8 mouse cellular contexts compared by ENCODE assay signal in the genomic region with DNA sequence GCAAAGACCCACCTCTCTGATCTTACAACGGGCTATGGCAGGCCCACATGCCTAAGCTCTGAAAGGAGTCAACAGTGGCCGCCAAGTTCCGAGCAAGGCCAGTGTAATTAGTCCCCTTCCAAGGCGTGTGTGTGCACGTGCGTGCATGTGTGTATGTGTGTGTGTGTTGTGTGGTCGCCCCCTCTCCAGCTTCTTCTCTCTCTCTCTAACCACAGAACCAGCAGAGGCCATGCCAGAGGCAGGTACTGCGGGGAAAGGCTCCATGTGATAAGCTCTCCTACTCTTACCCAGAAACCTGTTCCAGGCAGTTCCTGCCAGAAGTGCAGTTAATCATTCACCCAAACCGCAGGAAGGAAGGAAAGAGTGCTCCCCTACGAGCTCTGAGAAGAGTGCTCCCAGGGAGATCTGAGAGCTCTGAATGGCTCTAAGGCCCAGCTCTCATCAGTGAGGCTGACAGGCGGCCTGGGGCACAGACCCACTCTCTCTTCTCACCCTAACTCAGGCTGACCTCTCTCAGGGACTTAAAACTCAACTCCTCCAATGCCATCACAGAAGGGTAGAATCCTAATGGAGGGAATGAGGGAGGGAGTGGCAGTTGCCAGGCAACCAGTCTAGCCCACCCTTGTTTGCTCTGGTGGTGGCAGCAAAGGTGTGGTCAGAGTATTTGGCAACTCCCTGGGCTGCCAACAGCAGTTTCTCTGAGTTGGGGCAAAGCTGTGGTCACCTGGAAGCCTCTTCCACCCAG. TPM values are rescaled to one million over a fixed set of nuclear protein-coding genes. Genes with fewer than 3 reads are reported as not detected.
DNase-seq lines count a peak whose midpoint lies in the region; ATAC-seq and TF ChIP-seq lines count a peak whose summit lies in the region.

TSS of gene Smim6 (plus strand) at position 386 of the 745 bp plus-strand sequence.

- no peaks in the 10 kb centered on the region for H3K9me3 ChIP-seq in heart, embryonic 16.5 days (replicated peaks; ENCODE audit: control insufficient read depth, low read length)
- H3K9me3 ChIP-seq in erythroblast, embryonic 14.5 days (ENCODE audit: control insufficient read depth, low read length): 0 out of 2 replicates have a peak, but pooled peaks cover 2% of the 10 kb centered on the region
- no peaks in the 10 kb centered on the region for H3K9me3 ChIP-seq in limb, embryonic 14.5 days (ENCODE audit: control insufficient read depth, low read length)

- no peak within 1 kb of the TSS for H3K4me2 ChIP-seq in heart, embryonic 16.5 days (ENCODE audit: low read depth, low read length)
- no peak within 1 kb of the TSS for H3K4me2 ChIP-seq in limb, embryonic 14.5 days (replicated peaks; ENCODE audit: low read depth, low read length, severe bottlenecking)

- WGBS in heart, embryonic 16.5 days: 75% methylated on average over 11 of the region's 11 CpGs
- 80% methylated on average over 10 of the region's 11 CpGs for WGBS in limb, embryonic 14.5 days

- H3K4me1 ChIP-seq in heart, embryonic 16.5 days (ENCODE audit: control insufficient read depth, insufficient read depth, low read length): peaks cover 12% of the 10 kb centered on the region
- H3K4me1 ChIP-seq in erythroblast, embryonic 14.5 days (ENCODE audit: control insufficient read depth): peaks cover 80% of the 10 kb centered on the region
- no peaks in the 10 kb centered on the region for H3K4me1 ChIP-seq in limb, embryonic 14.5 days (ENCODE audit: control insufficient read depth, insufficient read depth, low read length)

- TF ChIP-seq POLR2A in limb, embryonic 14.5 days (IDR thresholded peaks at IDR 0.05; ENCODE audit: borderline replicate concordance, extremely low read depth, insufficient read depth, insufficient read length): no peak

- peaks cover 21% of the 10 kb centered on the region for H3K36me3 ChIP-seq in heart, embryonic 16.5 days (ENCODE audit: control insufficient read depth, insufficient read depth)
- H3K36me3 ChIP-seq in erythroblast, embryonic 14.5 days (ENCODE audit: control insufficient read depth): peaks cover 87% of the 10 kb centered on the region
- H3K36me3 ChIP-seq in limb, embryonic 14.5 days (ENCODE audit: control insufficient read depth, insufficient read depth, low read length): peaks cover 24% of the 10 kb centered on the region

- no peak within 1 kb of the TSS for H3K4me3 ChIP-seq in heart, embryonic 16.5 days (ENCODE audit: low read length)
- H3K4me3 ChIP-seq in erythroblast, embryonic 14.5 days (replicated peaks): peak within 1 kb of the TSS; percentile 34
- H3K4me3 ChIP-seq in limb, embryonic 14.5 days (replicated peaks; ENCODE audit: low read length): no peak within 1 kb of the TSS
- H3K4me3 ChIP-seq in left cerebral cortex, adult 2 months: no peak within 1 kb of the TSS

- no peak for TF ChIP-seq CTCF in left cerebral cortex, adult 2 months (IDR thresholded peaks at IDR 0.05)

- H3K27me3 ChIP-seq in heart, embryonic 16.5 days (ENCODE audit: control insufficient read depth, insufficient read depth, low read length): no peaks in the 10 kb centered on the region
- H3K27me3 ChIP-seq in erythroblast, embryonic 14.5 days (ENCODE audit: control insufficient read depth): no peaks in the 10 kb centered on the region
- no peaks in the 10 kb centered on the region for H3K27me3 ChIP-seq in limb, embryonic 14.5 days (ENCODE audit: control insufficient read depth, insufficient read depth, low read length)

- peak within 1 kb of the TSS; percentile 75 for H3K27ac ChIP-seq in heart, embryonic 16.5 days (ENCODE audit: low read length)
- H3K27ac ChIP-seq in limb, embryonic 14.5 days (replicated peaks; ENCODE audit: low read depth, low read length): 0 out of 2 replicates have a peak within 1 kb of the TSS, but pooled peaks have one; percentile 5
- no peak within 1 kb of the TSS for H3K27ac ChIP-seq in left cerebral cortex, adult 2 months

- peak within 1 kb of the TSS; percentile 21; the same call in 1 of the 2 replicates for H3K9ac ChIP-seq in heart, embryonic 16.5 days (ENCODE audit: low read length)
- no peak within 1 kb of the TSS for H3K9ac ChIP-seq in limb, embryonic 14.5 days (ENCODE audit: low read depth, low read length, severe bottlenecking)

- intact Hi-C loops in left cerebral cortex, adult 2 months (cut with DNase I): no loop called here

- DNase-seq in heart, postnatal 4 days: no peak
- no peak for DNase-seq in limb, embryonic 14.5 days (ENCODE audit: low spot score)
- DNase-seq in adrenal gland, adult (ENCODE audit: inconsistent age in 2 of 2, low spot score in 1 of 2): no peak
- no peak for DNase-seq in left cerebral cortex, adult 2 months (ENCODE audit: extremely low spot score in 1 of 2, low spot score in 2 of 2)
- no peak for DNase-seq in right cerebral cortex, adult 2 months (ENCODE audit: low spot score in 2 of 2)

- ATAC-seq in heart, embryonic 16.5 days (replicated peaks; ENCODE audit: extremely low read depth, insufficient read depth, low FRiP score): 0 out of 2 replicates have a peak, but pooled peaks have one; percentile 9
- no peak for ATAC-seq in limb, embryonic 14.5 days (ENCODE audit: low FRiP score, low read depth)
- ATAC-seq in megakaryocyte-erythroid progenitor cell, adult 5-6 weeks (replicated peaks; ENCODE audit: low FRiP score, low TSS enrichment, poor library complexity, severe bottlenecking): peak; percentile 46

RNA-seq across cellular contexts. Expression of gene Smim6, which starts in this region (rescaled TPM):
- polyA plus RNA-seq in heart, embryonic 16.5 days (2015; fragmentation: Nextera tagmentation; extraction: Ambion mirVana): 3.7 and 5.7 TPM in 2 replicates
- under 1 TPM in 1 of 2 experiments, not detected in 1; 0.27 TPM for total RNA-seq in heart, postnatal 4 days (2021)
- 0.09 and 0.28 TPM in 2 replicates for polyA plus RNA-seq in erythroblast, embryonic 14.5 days (2012)
- 0.52 and 0.77 TPM in 2 replicates for polyA plus RNA-seq in limb, embryonic 14.5 days (2012; rRNA removed)
- 0.83 and 0.89 TPM in 2 replicates for polyA plus RNA-seq in limb, embryonic 14.5 days (2014; fragmentation: Nextera tagmentation; extraction: Ambion mirVana)
- total RNA-seq in megakaryocyte-erythroid progenitor cell, adult 5-6 weeks (2014; fragmentation: Nextera tagmentation): 2.0 and 5.2 TPM in 2 replicates
- not detected in 2 replicates for total RNA-seq in megakaryocyte-erythroid progenitor cell, adult 5-6 weeks (2017)
- total RNA-seq in left cerebral cortex, adult 2 months (2021): not detected
